Mouse (Mus musculus) adrenal gland, postnatal 14 days (tissue): ENCODE measurements around the gene Nkx2-4. TPM values are rescaled to one million over a fixed set of nuclear protein-coding genes. Genes with fewer than 3 reads are reported as not detected.

Source experiments
- DNase-seq: peaks from one replicate; pipeline ENCODE4 v3.0.0; 2021; ENCODE audit warnings: mixed read lengths
- long read RNA-seq, 2 experiments: library from polyadenylated mRNA; stranded (forward); transcript quantifications; one replicate each; pipeline ENCODE4 v2.0.0; 2021
- total RNA-seq: library from RNA; stranded (reverse); gene quantifications from 2 replicates; pipeline ENCODE4 v1.2.3, GENCODE M21; 2021

Gene Nkx2-4
- not detected in 2 replicates for total RNA-seq
- long read RNA-seq, experiment 1 = 0 reads
- long read RNA-seq, experiment 2 = 0 reads

DNA sequence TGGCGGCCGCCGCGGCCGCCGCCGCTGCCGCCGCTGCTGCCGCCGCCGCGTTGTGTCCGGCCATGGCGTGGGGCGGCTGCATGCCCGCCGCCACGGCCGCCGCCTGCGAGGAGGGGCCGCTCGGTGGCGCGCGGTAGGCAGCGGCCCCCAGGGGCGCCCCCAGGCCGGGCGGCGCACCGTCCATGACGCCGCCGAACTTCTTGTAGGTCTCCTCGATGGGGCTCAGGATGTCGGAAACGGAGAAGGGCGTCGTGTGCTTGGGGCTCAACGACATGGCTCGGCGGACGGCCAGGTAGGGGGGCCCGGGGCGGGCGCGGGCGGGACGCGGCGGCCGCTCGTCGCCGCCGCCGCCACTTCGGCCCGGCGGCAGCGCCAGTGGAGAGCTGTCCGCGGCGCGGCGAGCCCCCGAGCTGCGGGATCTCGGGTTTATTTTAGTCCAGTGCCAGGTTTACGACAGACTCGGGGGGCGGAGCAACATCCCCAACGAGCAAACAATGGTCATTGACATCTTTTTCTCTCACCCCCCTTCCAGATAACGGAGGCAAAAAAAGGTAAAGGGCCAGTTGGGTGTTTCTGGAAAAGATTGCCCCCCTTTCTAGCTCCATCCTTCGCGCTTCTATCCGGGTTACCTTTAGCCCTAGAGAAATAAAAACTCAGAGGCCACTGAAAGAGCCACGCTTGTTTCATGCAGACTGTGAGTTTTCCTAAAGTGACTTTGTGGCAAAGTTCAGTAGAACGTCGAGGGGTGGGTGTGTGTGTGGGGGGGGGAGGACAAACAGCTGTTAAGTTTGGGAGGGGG lies at the start of gene Nkx2-4:
TSS of gene Nkx2-4 (minus strand) at position 374 of the 799 bp plus-strand sequence.
- DNase-seq = peak; percentile 12

DNA sequence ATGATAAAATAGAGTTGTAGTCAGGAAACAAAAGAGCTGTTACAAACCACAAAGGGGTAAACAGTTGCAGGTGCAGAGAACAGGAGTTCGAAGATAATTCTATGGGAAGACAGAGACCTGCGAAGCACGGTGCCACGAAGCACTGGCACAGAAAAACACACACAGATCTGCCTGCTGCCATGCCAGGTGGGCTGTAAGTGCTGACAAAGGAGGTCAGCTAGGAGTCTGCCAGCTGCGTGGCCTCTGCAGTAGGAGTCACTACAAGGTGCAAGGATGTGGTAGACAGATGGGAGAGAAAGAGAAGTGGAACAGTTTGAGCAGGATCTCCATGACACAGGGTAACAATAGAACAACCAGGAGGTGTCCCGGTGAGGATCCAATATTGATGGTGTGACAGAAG lies 42.1 kb upstream of the Nkx2-4 start:
- no peak for DNase-seq

DNA sequence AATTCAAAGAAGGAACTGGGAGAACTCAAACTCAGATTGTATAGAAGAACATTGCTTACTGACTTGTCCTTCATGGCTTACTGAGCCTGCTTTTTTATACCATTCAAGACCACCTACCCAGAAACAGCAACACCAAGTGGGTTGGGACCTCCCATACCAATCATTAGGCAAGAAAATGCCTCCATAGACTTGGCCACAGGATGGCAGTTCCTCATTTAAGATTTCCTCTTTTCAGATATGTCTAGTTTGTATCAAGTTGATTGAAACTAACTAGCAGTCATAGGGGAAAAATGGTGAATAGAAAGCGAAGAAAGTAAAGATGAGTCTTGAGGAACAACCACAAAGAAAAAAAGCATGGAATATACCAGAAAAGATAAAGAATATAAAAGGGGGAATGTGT lies 34.5 kb upstream of the Nkx2-4 start:
- no peak for DNase-seq

GRCm38 (mm10) chr2:147086441-147086840 lies 1.2 kb upstream of the Nkx2-4 start:
- no peak for DNase-seq

DNA sequence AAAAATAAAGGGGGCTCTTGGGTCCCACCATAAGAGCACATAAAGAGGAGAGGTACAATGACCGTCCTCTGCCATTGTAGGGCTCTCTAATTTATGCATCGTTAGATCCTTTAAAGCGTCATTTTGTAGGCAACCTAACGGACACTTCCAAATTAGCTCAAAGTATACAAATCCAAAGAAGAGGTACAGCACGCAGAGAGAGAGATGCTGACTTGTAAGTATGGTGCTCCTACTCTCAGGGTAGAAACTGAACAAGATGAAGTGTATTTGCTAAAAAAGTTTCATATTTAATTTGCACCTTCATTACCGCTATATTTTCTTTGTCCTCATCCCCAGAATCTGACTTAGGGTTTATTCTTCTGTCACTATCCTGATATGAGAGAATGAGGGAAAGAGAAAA lies 692 bp upstream of the Nkx2-4 start:
- DNase-seq = no peak

GRCm38 (mm10) chr2:147084366-147085071 lies 726 bp downstream of the Nkx2-4 start:
- peak; percentile 13 for DNase-seq

- peak; percentile 13 for DNase-seq
These were observed 1.5 kb downstream of the Nkx2-4 start for GRCm38 (mm10) chr2:147083471-147084365.

GRCm38 (mm10) chr2:147082391-147082790 lies 2.9 kb downstream of the Nkx2-4 start:
- DNase-seq = no peak

GRCm38 (mm10) chr2:147074399-147074798 lies 10.8 kb downstream of the Nkx2-4 start:
- DNase-seq = no peak

- DNase-seq = no peak
These were observed 11.3 kb downstream of the Nkx2-4 start for GRCm38 (mm10) chr2:147073962-147074361.

DNA sequence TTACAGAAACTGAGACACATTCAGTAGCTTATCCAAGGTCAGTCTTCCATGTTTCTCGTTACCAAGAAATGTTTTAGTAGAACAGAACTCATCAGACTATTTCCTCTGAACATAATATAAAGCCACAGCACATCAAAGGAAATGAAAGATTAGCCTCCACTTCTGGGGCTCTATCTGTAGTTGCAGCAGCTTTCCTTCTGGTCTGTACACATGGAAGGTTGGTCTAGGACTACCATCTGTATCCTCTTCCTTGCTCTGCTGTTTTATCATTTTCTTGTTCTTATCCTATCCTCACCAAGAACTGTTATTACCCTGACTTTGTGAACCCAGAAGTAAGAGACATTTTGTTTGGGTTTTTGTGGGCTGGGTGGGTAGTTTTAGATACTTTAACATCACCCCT lies 14.9 kb downstream of the Nkx2-4 start:
- DNase-seq = no peak

DNA sequence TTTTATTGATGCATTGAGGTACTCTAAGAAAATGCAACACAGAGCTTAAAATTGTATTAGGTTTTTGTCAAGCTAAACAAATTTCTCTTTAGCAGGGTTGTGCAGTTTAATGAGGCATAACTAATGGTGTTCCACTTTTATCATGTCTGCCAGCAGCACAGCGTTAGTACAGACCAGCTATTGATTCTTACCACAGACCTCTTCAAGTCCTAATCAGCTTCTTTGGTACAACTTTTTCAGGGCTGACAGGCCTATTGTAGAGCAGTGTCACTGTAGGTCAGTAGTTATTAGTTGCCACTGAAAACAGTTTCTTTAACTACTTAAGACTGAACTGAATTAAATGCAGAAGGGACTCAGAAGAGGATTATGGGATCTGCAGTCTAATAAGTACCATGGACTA lies 16.2 kb downstream of the Nkx2-4 start:
- no peak for DNase-seq

DNA sequence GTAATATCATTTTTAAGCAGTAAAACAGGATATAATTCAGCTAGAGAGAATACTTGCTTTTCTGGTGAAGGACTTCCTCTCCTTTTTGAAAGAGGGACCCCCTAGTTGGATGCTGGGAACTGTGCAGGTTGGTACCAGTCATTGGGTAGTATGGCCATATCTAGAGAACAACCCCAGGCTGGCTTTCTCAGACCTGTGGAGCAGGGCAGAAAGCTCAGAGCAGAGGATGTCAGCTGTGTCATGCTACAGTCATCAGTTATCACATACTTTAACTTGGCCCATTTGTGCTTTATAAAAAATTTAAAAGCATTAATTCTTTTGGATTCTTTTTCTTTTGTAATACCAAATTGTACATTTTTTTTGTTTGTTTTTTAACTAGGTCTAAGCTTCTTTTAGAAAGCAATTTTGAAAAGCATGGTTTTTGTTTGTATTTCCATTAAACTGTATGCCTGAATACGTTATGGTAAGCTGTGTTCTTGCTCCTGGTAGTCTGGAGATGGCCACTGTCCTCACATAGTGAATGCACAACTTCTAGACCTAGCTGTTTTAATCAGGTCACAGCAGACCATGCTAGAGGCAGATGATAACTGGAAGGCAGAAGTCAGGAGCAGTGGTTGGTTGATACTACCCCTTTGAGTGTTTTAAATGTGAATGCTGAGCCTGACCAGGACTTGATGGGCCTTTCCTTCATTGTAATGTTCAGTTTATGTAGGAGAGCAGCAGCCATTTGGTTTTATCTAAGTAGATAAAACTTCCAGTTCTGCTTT lies 17.6 kb downstream of the Nkx2-4 start:
- DNase-seq = no peak

- no peak for DNase-seq
These were observed 31.9 kb downstream of the Nkx2-4 start for GRCm38 (mm10) chr2:147053229-147053892.

- DNase-seq = no peak
These were observed 38.2 kb downstream of the Nkx2-4 start for GRCm38 (mm10) chr2:147047051-147047450.

GRCm38 (mm10) chr2:147035864-147036263 lies 49.4 kb downstream of the Nkx2-4 start:
- DNase-seq = no peak

Other genes starting within 250 kb of the Nkx2-4 start
- 35.2 and 42.5 TPM in 2 replicates for gene Kiz, start 229.6 kb downstream of the Nkx2-4 start, total RNA-seq
- 52.9 and 63.5 TPM in 2 replicates for gene Xrn2, start 72.4 kb downstream of the Nkx2-4 start, total RNA-seq
- gene Nkx2-2, start 108.8 kb upstream of the Nkx2-4 start, total RNA-seq = not detected in 2 replicates